Mouse (Mus musculus): ENCODE results near the gene Klhl7. TPM values are rescaled to one million over a fixed set of nuclear protein-coding genes. Genes with fewer than 3 reads are reported as not detected.

The Klhl7 gene
- total and polyA plus RNA-seq, 3 experiments = 13.5 to 19.7 TPM; not detected in 1

DNA sequence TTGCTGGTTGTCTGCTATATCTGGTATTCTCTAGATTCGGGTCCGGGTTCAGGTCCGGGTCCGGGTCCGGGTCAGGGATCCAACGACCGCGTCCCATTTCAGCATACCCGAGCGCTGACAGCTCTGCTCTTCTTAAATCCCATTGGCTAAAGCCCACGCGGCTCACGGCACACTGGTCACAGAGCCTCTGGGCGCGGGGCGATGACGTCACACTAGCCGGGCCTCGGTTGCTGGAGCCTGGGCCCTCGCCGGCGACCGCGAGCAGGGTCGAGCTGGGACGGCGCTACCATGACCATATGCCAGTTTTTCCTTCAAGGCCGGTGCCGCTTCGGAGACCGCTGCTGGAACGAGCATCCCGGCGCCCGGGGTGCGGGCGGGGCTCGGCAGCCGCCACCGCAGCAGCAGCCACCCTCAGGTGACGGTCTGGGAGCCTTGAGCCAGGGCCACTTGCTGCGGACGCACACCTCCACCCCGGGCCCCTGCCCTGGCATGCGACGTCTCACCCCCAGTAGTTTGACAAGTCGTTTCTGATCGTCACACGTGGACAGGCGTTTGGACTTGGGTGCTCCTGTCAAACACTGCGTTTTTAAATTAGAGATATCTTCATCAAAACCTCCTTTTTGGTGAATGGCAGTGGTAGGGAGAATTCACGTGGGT is 64.5 kb downstream of the Klhl7 start, which contains the start of gene Nupl2:
Nupl2 (plus strand) TSS at position 175 of the 657 bp plus-strand sequence.
- Histone ChIP-seq H3K36me3 (ENCODE audit: control insufficient read depth in 1 of 2, insufficient read depth in 2 of 2, low read length in 2 of 2) (peaks cover 5 to 11% of the 10 kb centered on the region in 2 experiments; a peak in 3 of 4 replicates), H3K9me3 (replicated peaks; ENCODE audit: insufficient read depth, low read length) (no peaks in the 10 kb centered on the region), H3K9ac (ENCODE audit: control insufficient read depth, low read depth, low read length, poor library complexity, severe bottlenecking) (peak within 1 kb of the TSS; percentile 96), H3K27ac (ENCODE audit: control insufficient read depth, low read depth, low read length) (peak within 1 kb of the TSS; percentile 50), H3K79me2 (ENCODE audit: control insufficient read depth, insufficient read depth, low read length, poor library complexity) (peaks cover 10% of the 10 kb centered on the region), H3K4me3 (ENCODE audit: control insufficient read depth in 1 of 2, insufficient read depth in 1 of 2, low read depth in 2 of 2, low read length in 2 of 2) (peak within 1 kb of the TSS; percentile 73 to 78), H3K4me1 (ENCODE audit: control insufficient read depth in 1 of 2, insufficient read depth in 2 of 2, low read length in 2 of 2) (peaks cover 4 to 7% of the 10 kb centered on the region in 2 experiments), H3K27me3 (ENCODE audit: control insufficient read depth in 1 of 2, insufficient read depth in 2 of 2, low read length in 2 of 2) (no peaks in the 10 kb centered on the region)
- DNase-seq (ENCODE audit: low read depth, low spot score) = peak; percentile 99
- peak; percentile 78 for TF ChIP-seq POLR2AphosphoS2 (IDR thresholded peaks at IDR 0.05; ENCODE audit: low read length)
- peak; percentile 58 for TF ChIP-seq ELF1 (IDR thresholded peaks at IDR 0.05; ENCODE audit: low read depth, low read length)
- peak; percentile 93 for TF ChIP-seq NELFE (IDR thresholded peaks at IDR 0.05; ENCODE audit: low read depth, low read length)
- TF ChIP-seq MYB (IDR thresholded peaks at IDR 0.05; ENCODE audit: low read depth, low read length) = peak; percentile 35; the same call in 1 of the 2 replicates
- no peak for TF ChIP-seq UBTF (IDR thresholded peaks at IDR 0.05; ENCODE audit: borderline replicate concordance, insufficient read depth, low read depth, low read length)
- no peak for TF ChIP-seq CTCF (IDR thresholded peaks at IDR 0.05 in 2 of 3, conservative IDR thresholded peaks at IDR 0.05 in 1 of 3; ENCODE audit: control insufficient read depth in 1 of 3, insufficient read depth in 1 of 3, low read depth in 2 of 3, low read length in 3 of 3, poor library complexity in 1 of 3, severe bottlenecking in 1 of 3)
- TF ChIP-seq TBP (IDR thresholded peaks at IDR 0.05; ENCODE audit: low read depth, low read length) = peak; percentile 63; the same call in 1 of the 2 replicates
- no peak for TF ChIP-seq USF2 (IDR thresholded peaks at IDR 0.05; ENCODE audit: borderline replicate concordance in 1 of 2, insufficient read depth in 1 of 2, low read depth in 1 of 2, low read length in 2 of 2)
- TF ChIP-seq ZMIZ1 (IDR thresholded peaks at IDR 0.05; ENCODE audit: low read depth, low read length) = peak; percentile 76
- TF ChIP-seq POLR2A (IDR thresholded peaks at IDR 0.05; ENCODE audit: control insufficient read depth in 1 of 2, insufficient read depth in 1 of 2, low read depth in 1 of 2, low read length in 2 of 2, poor library complexity in 1 of 2) = peak; percentile 78 to 84
- no peak for TF ChIP-seq BHLHE40 (IDR thresholded peaks at IDR 0.05; ENCODE audit: borderline replicate concordance, low read depth, low read length)
- peak; percentile 98 for TF ChIP-seq MXI1 (IDR thresholded peaks at IDR 0.05; ENCODE audit: low read depth, low read length)
- TF ChIP-seq MYC (IDR thresholded peaks at IDR 0.05; ENCODE audit: low read depth, low read length) = peak; percentile 66; the same call in 1 of the 2 replicates
- TF ChIP-seq E2F4 (IDR thresholded peaks at IDR 0.05; ENCODE audit: borderline replicate concordance, low read depth, low read length) = no peak
- no peak for TF ChIP-seq ZKSCAN1 (IDR thresholded peaks at IDR 0.05; ENCODE audit: low read depth, low read length)
- peak; percentile 62 for TF ChIP-seq USF1 (IDR thresholded peaks at IDR 0.05; ENCODE audit: low read depth, low read length)
- peak; percentile 71; the same call in 1 of the 2 replicates for TF ChIP-seq MAX (IDR thresholded peaks at IDR 0.05; ENCODE audit: low read length)
- TF ChIP-seq ETS1 (IDR thresholded peaks at IDR 0.05; ENCODE audit: low read depth, low read length) = peak; percentile 56; the same call in 1 of the 2 replicates
- TF ChIP-seq ZC3H11A (IDR thresholded peaks at IDR 0.05; ENCODE audit: low read depth, low read length) = no peak
- 0 out of 2 replicates have a peak, but pooled peaks have one; percentile 26 for TF ChIP-seq NRF1 (IDR thresholded peaks at IDR 0.05; ENCODE audit: insufficient read depth, low read depth, low read length, poor library complexity, severe bottlenecking)
- TF ChIP-seq EP300 (IDR thresholded peaks at IDR 0.05; ENCODE audit: low read depth in 1 of 2, low read length in 2 of 2) = no peak
- peak; percentile 97 for TF ChIP-seq SIN3A (IDR thresholded peaks at IDR 0.05; ENCODE audit: low read length)
- no peak for TF ChIP-seq TAL1 (IDR thresholded peaks at IDR 0.05; ENCODE audit: low read length)
- TF ChIP-seq MAZ (IDR thresholded peaks at IDR 0.05; ENCODE audit: low read depth, low read length) = peak; percentile 62
- no peak for TF ChIP-seq RAD21 (IDR thresholded peaks at IDR 0.05; ENCODE audit: low read depth, low read length)
- TF ChIP-seq ZNF384 (IDR thresholded peaks at IDR 0.05; ENCODE audit: low read depth, low read length) = no peak
- TF ChIP-seq GATA1 (IDR thresholded peaks at IDR 0.05; ENCODE audit: low read depth, low read length) = no peak
- no peak for TF ChIP-seq CHD1 (IDR thresholded peaks at IDR 0.05; ENCODE audit: low read depth, low read length)
- no peak for TF ChIP-seq RCOR1 (IDR thresholded peaks at IDR 0.05; ENCODE audit: low read depth, low read length)
- no peak for TF ChIP-seq SMC3 (IDR thresholded peaks at IDR 0.05; ENCODE audit: low read depth, low read length)
- no peak for TF ChIP-seq GABPA (IDR thresholded peaks at IDR 0.05; ENCODE audit: low read depth, low read length)
- TF ChIP-seq POLR2AphosphoS5 (IDR thresholded peaks at IDR 0.05; ENCODE audit: borderline replicate concordance, low read depth, low read length) = no peak
- TF ChIP-seq JUND (IDR thresholded peaks at IDR 0.05; ENCODE audit: low read depth, low read length) = no peak; the same call in 1 of the 2 replicates
- TF ChIP-seq KAT2A (conservative IDR thresholded peaks at IDR 0.05; ENCODE audit: low read depth, low read length) = no peak; the same call in 1 of the 2 replicates
- no peak for TF ChIP-seq MEF2A (IDR thresholded peaks at IDR 0.05; ENCODE audit: extremely low read depth, insufficient replicate concordance, low read depth, low read length, poor library complexity, severe bottlenecking)
- peak; percentile 91 for TF ChIP-seq HCFC1 (IDR thresholded peaks at IDR 0.05; ENCODE audit: low read depth, low read length)
